Mouse (Mus musculus): ENCODE measurements around the gene Olfr1368. TPM values are rescaled to one million over a fixed set of nuclear protein-coding genes. Genes with fewer than 3 reads are reported as not detected.

The Olfr1368 gene
- polyA plus RNA-seq, 1 experiment from 2014 or later = not detected

GRCm38 (mm10) chr13:21166936-21167909 is 21.6 kb upstream of the Olfr1368 start:
- H3K27ac ChIP-seq = peak overlapping the region; percentile 76
- under 1% methylated on average over 27 of the region's 27 CpGs for WGBS

DNA sequence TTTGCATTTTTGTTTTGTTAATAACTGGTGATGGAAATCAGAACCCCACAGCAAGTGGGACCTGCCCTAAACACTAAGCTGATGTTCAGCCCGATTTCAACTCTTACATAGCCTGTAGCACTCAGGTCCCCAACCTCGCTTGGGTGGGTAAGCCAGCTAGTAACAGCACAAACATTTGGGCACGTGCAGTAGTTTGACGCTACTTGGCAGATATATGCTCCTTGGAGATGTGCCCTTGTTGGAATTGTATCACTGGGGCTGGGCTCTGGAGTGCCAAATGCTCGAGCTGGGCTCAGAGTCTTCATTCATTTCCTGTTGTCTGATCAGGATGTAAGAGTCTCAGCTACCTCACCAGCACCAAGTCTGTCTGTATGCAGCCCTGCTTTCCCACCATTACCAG is 16.9 kb upstream of the Olfr1368 start:
- Histone ChIP-seq H3K36me3 (no peaks in the 10 kb centered on the region), H3K4me2 (no peak overlapping the region), H3K4me1 (peaks cover 3% of the 10 kb centered on the region; the same call in 1 of the 2 replicates), H3K27ac (no peak overlapping the region), H3K9me3 (no peaks in the 10 kb centered on the region), H3K27me3 (no peaks in the 10 kb centered on the region), H3K9ac (no peak overlapping the region), H3K4me3 (no peak overlapping the region)
- ATAC-seq (ENCODE audit: insufficient number of reproducible peaks, insufficient read depth, low FRiP score, low TSS enrichment, low read depth) = no peak
- 55% methylated on average over 5 of the region's 5 CpGs for WGBS

More at GRCm38 (mm10) chr13:21166936-21167909, 21.6 kb upstream of the Olfr1368 start:
- ATAC-seq (ENCODE audit: insufficient number of reproducible peaks, insufficient read depth, low FRiP score, low TSS enrichment, low read depth) = peak; percentile 63; the same call in 1 of the 2 replicates
- Histone ChIP-seq H3K27me3 (no peaks in the 10 kb centered on the region), H3K9me3 (no peaks in the 10 kb centered on the region), H3K4me2 (peak overlapping the region; percentile 92), H3K4me3 (peak overlapping the region; percentile 64), H3K4me1 (peaks cover 11% of the 10 kb centered on the region), H3K9ac (peak overlapping the region; percentile 65), H3K36me3 (no peaks in the 10 kb centered on the region)

GRCm38 (mm10) chr13:21161591-21161990 is 15.9 kb upstream of the Olfr1368 start:
- WGBS = 37% methylated on average over 2 of the region's 2 CpGs
- H3K4me2 ChIP-seq = peak overlapping the region; percentile 96
- H3K9me3 ChIP-seq = no peaks in the 10 kb centered on the region
- H3K4me1 ChIP-seq = peaks cover 3% of the 10 kb centered on the region; the same call in 1 of the 2 replicates
- H3K36me3 ChIP-seq = no peaks in the 10 kb centered on the region
- H3K27ac ChIP-seq = no peak overlapping the region
- ATAC-seq (ENCODE audit: insufficient number of reproducible peaks, insufficient read depth, low FRiP score, low TSS enrichment, low read depth) = no peak
- no peaks in the 10 kb centered on the region for H3K27me3 ChIP-seq
- no peak overlapping the region for H3K9ac ChIP-seq
- peak overlapping the region; percentile 66 for H3K4me3 ChIP-seq

DNA sequence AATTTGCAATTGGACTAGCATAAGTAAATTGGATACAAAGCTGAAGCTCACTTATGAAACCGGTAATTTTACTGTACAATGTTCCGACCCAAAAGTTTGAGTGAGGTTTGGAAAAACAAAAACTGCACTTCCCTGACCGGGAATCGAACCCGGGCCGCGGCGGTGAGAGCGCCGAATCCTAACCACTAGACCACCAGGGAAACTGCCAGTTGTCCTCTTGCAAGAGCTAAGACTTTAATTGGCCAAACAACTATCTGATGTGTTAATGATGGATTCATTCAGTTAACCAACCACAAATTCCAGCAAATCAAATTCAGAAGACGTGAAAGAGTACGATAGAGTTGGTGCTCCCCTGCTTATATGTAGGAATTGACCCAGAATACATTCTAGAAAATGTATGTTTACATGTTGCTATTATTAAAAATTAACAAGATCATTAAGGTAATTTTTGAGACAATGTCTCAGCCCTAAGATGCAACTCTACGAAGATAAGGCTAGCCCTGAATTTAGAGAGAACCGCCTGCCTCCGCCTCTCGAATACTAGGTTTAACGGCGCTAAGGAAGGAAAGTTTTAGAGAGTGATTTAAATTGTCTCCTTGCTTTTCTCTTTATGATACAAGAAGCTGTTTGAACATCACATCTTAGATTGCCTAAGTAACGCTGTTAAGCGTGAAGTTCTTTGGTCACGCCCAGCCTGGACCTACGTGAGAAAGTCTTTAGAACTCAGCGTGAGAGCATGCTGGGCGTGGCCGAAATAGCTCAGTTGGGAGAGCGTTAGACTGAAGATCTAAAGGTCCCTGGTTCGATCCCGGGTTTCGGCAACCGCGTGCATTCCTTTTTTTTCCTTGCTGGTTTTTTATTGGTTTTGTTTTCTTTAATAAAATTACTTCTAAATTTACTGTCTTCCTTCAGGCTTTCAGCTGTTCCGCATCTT is 15.3 kb upstream of the Olfr1368 start:
- under 1% methylated on average over 32 of the region's 32 CpGs for WGBS
- Histone ChIP-seq H3K27ac (no peak overlapping the region), H3K9me3 (no peaks in the 10 kb centered on the region), H3K4me3 (peak overlapping the region; percentile 66), H3K9ac (peak overlapping the region; percentile 72), H3K27me3 (no peaks in the 10 kb centered on the region; the same call in 1 of the 2 replicates), H3K36me3 (no peaks in the 10 kb centered on the region), H3K4me1 (peaks cover 3% of the 10 kb centered on the region; the same call in 1 of the 2 replicates), H3K4me2 (peak overlapping the region; percentile 96)
- ATAC-seq (ENCODE audit: insufficient number of reproducible peaks, insufficient read depth, low FRiP score, low TSS enrichment, low read depth) = peak; percentile 84

GRCm38 (mm10) chr13:21160041-21160511 is 14.4 kb upstream of the Olfr1368 start:
- Histone ChIP-seq H3K27ac (no peak overlapping the region), H3K4me3 (peak overlapping the region; percentile 66), H3K9ac (peak overlapping the region; percentile 72), H3K9me3 (no peaks in the 10 kb centered on the region), H3K4me2 (peak overlapping the region; percentile 96), H3K27me3 (no peaks in the 10 kb centered on the region; the same call in 1 of the 2 replicates), H3K4me1 (peaks cover 3% of the 10 kb centered on the region; the same call in 1 of the 2 replicates), H3K36me3 (no peaks in the 10 kb centered on the region)
- ATAC-seq (ENCODE audit: insufficient number of reproducible peaks, insufficient read depth, low FRiP score, low TSS enrichment, low read depth) = no peak
- under 1% methylated on average over 16 of the region's 16 CpGs for WGBS

DNA sequence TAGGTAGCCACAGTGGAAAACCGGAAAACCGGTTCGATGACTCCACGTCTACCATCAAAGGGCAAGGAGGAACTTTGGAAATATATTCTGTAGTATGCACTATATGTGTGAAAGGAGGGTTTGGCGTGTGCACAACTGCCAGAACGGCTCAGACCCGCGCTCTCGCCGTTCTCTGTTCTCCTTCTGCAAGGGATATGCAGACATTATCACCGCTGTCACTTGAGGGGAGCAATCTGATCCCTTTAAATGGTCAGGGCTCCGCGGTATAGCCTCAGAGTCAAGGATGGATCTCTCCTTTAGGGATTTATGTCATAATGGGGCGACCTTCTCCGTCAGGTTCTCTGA is 13.8 kb upstream of the Olfr1368 start:
- Histone ChIP-seq H3K4me3 (peak overlapping the region; percentile 66), H3K9ac (peak overlapping the region; percentile 72), H3K4me1 (peaks cover 3% of the 10 kb centered on the region; the same call in 1 of the 2 replicates), H3K36me3 (no peaks in the 10 kb centered on the region), H3K27ac (no peak overlapping the region), H3K27me3 (no peaks in the 10 kb centered on the region; the same call in 1 of the 2 replicates), H3K4me2 (peak overlapping the region; percentile 96), H3K9me3 (no peaks in the 10 kb centered on the region)
- no peak for ATAC-seq (ENCODE audit: insufficient number of reproducible peaks, insufficient read depth, low FRiP score, low TSS enrichment, low read depth)
- whole genome bisulfite sequencing = under 1% methylated on average over 15 of the region's 15 CpGs

DNA sequence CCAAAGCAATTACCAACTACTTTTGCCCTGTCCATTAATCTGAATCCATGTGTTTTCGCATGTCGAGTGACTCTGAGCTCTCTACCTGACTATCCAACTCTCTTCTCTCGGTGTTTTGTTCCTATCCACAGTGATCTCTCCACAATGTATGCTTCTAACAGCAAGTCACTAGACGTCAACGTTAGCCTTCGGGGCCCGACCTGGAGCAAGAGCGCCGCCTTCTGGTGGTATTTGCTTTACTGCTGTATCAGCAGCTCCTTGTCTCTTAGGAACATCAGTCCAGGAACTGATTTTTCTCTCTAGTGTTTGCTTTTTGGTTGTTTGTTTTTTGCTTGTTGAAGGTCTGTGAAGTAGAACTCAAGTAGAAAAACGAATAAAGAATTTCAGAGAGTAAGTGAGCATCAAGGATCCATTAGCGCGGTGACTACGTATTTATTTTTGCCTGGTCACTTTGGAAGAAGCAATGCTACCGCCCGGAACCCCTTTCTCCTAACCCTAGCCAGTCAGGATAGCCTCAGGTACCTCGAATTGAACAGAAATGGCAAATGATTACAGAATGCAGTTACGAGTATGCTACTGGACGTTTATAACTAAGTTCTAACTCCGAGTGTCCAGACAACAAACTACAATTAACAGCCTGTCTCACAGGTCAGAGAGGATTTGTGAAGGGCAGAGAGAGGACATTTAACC is 13.3 kb upstream of the Olfr1368 start:
- Histone ChIP-seq H3K27ac (no peak overlapping the region), H3K4me1 (peaks cover 3% of the 10 kb centered on the region; the same call in 1 of the 2 replicates), H3K9ac (peak overlapping the region; percentile 72), H3K36me3 (no peaks in the 10 kb centered on the region), H3K4me3 (peak overlapping the region; percentile 66), H3K9me3 (no peaks in the 10 kb centered on the region), H3K27me3 (no peaks in the 10 kb centered on the region; the same call in 1 of the 2 replicates), H3K4me2 (peak overlapping the region; percentile 96)
- under 1% methylated on average over 19 of the region's 19 CpGs for whole genome bisulfite sequencing
- ATAC-seq (ENCODE audit: insufficient number of reproducible peaks, insufficient read depth, low FRiP score, low TSS enrichment, low read depth) = no peak; the same call in 1 of the 2 replicates

DNA sequence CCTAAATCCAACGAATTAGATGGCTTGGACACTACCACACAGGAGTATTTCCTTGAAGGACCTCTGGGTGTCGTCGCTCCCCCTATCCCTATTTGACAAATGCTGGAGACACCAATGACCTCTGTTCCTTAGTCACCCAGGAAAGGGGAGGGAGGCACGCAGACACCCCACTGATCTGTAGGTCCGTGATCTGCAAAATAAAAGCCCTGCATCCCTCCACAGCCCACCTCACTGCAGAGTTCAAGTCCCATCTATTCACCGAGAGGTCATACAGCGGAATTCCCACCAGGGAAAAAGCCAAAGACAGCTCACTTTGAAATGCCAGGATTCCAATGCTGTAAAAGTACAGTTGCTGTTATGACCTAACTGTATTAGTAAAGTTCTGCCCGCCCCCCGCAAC is 12.4 kb upstream of the Olfr1368 start:
- H3K9ac ChIP-seq = peak overlapping the region; percentile 27; the same call in 1 of the 2 replicates
- peak overlapping the region; percentile 96 for H3K4me2 ChIP-seq
- no peaks in the 10 kb centered on the region for H3K9me3 ChIP-seq
- no peak overlapping the region for H3K27ac ChIP-seq
- H3K4me1 ChIP-seq = peaks cover 3% of the 10 kb centered on the region; the same call in 1 of the 2 replicates
- no peaks in the 10 kb centered on the region; the same call in 1 of the 2 replicates for H3K27me3 ChIP-seq
- H3K36me3 ChIP-seq = no peaks in the 10 kb centered on the region
- H3K4me3 ChIP-seq = peak overlapping the region; percentile 66
- ATAC-seq (ENCODE audit: insufficient number of reproducible peaks, insufficient read depth, low FRiP score, low TSS enrichment, low read depth) = no peak
- WGBS = 5% methylated on average over 9 of the region's 9 CpGs

DNA sequence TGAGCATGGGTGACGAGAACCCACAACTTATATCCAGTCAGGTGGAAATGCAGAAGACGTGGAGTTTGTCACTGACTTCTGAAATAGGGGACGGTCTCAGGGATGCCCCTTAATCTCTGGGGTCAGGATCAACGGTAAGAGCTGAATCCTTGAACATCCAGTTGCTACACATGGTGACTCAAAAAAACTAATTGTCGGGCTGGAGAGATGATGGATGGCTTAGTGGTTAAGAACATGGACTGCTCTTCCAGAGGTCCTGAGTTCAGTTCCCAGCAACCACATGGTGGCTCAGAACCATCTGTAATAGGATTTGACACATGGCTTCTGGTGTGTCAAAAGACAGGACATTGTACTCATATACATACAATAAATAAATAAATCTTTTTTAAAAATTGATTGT is 10.2 kb upstream of the Olfr1368 start:
- Histone ChIP-seq H3K4me3 (no peak overlapping the region), H3K36me3 (no peaks in the 10 kb centered on the region), H3K4me1 (peaks cover 3% of the 10 kb centered on the region; the same call in 1 of the 2 replicates), H3K4me2 (no peak overlapping the region), H3K27ac (no peak overlapping the region), H3K27me3 (no peaks in the 10 kb centered on the region; the same call in 1 of the 2 replicates), H3K9ac (no peak overlapping the region), H3K9me3 (no peaks in the 10 kb centered on the region)
- WGBS = 83% methylated on average over 5 of the region's 5 CpGs
- no peak for ATAC-seq (ENCODE audit: insufficient number of reproducible peaks, insufficient read depth, low FRiP score, low TSS enrichment, low read depth)

GRCm38 (mm10) chr13:21142421-21142820 is 3.2 kb downstream of the Olfr1368 start:
- Histone ChIP-seq H3K9me3 (no peaks in the 10 kb centered on the region), H3K9ac (no peak overlapping the region), H3K27me3 (no peaks in the 10 kb centered on the region; the same call in 1 of the 2 replicates), H3K36me3 (no peaks in the 10 kb centered on the region), H3K4me3 (no peak overlapping the region), H3K27ac (no peak overlapping the region), H3K4me1 (no peaks in the 10 kb centered on the region), H3K4me2 (no peak overlapping the region)
- WGBS = 47% methylated on average over 8 of the region's 8 CpGs
- ATAC-seq (ENCODE audit: insufficient number of reproducible peaks, insufficient read depth, low FRiP score, low TSS enrichment, low read depth) = no peak

Data from embryonic facial prominence, embryonic 13.5 days (tissue).